Mouse (Mus musculus) adrenal gland, adult (tissue): ENCODE measurements at regions not wholly inside any gene's neighbourhood (a gene's known extent, or its start where the extent isn't known, plus 50 kb on each side); places are given as distances from the start of the nearest gene placed in this dataset.
"Not testable (repeated sequence)": the region's sequence is repeated elsewhere in the genome, so short reads cannot be mapped to it uniquely, and the experiment has no call there.

ENCODE experiments used
- DNase-seq, 2 experiments: peaks; one replicate each; pipeline ENCODE4 v3.0.0; 2022 to 2023; ENCODE audit warnings: low spot score in 1 of 2; ENCODE audit not compliant: inconsistent age in 2 of 2

DNA sequence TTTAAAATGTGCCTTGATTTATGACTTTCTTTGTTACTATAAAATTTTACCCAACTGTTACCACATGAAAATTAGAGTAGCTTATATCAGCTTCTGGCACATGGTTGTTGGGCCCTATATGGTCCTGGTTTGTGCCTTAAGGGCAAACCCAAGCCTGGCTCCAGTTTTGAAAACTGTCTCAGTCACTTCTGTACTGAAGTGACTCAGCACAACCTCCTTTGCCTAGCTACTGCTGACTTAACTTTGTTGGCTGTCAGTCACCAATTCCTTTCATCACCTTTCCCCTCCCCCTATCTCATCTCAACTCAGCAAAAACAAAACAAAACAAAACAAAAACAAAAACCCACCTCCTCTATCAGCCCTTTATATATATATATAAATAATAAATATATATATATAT is 251.0 kb upstream of the Myo3a start:
- no peak for DNase-seq

DNA sequence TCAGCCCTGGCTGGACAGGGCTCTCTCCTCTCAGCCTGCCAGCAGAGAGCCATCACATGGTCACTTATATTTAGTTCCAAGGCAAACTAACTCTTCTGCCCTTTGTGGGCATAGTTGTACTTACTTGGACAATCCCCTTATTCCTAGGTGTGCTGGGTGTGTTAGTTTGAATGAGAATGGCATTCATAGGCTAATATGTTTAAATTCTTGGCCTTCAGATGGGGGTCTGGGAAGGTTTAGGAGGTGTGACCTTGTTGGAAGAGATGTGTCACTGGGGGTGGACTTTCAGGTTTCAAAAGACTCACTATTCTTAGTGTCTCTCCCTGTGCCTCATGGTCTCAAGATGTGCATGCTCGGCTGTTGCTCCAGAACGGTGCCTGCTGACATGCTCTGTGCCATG is 250.5 kb upstream of the Myo3a start:
- DNase-seq = no peak

DNA sequence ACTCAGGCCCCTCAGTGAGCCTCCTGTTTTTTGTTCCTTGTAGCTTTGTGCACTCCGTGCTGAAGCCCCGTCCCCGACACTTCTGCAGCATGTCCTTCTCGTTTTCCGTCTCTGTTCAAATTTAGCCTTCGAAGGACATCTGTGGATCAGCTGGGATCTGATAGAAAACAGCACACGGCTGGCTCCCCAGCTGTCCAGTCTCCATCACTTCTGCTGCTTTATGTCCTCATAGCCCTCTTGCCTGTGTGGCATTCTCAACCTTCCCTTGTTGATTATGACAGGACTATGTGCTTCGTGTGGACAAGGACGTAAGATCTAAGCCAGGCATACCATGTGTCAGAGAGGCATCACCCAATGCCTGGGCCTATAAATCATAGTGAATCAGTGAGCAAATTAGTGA is 247.1 kb upstream of the Myo3a start:
- no peak for DNase-seq

DNA sequence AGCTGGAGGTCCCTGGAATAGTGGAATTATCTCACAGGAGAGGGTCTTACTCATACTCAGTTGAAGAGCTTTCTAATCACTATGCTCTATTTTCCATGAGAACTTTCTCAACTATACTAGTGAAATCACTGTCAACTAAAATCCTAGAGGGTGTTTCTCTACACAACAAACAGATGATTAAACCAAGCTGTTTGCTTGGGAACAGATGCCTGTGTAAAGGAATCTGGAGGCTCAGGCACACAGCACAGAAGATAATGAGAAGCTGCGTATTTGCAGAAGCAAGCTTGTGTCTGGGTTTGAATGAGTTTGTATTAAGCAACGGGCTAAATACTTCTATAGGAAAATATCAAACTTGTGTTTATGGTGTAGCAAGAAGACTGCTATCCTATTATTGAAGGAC is 202.9 kb upstream of the Myo3a start:
- no peak for DNase-seq

DNA sequence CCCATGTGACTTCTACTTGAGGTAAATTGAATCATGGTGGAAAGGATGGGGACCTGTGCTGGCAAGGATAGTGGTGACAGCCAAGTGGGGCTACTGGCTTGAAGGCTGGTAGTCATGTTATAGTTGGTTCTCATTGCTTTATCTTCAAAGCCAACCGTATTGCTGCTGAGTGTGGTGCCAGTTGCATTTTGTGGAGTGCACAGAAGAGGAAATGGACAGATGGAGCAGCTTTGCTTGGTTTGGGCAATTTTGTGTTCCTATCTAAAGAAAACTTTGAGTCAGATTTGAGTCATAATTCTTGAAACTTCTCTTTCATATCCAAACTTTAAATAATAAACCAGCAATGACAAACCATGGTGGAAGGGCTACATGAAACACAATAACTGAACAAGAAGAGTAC is 200.5 kb upstream of the Myo3a start:
- no peak for DNase-seq

DNA sequence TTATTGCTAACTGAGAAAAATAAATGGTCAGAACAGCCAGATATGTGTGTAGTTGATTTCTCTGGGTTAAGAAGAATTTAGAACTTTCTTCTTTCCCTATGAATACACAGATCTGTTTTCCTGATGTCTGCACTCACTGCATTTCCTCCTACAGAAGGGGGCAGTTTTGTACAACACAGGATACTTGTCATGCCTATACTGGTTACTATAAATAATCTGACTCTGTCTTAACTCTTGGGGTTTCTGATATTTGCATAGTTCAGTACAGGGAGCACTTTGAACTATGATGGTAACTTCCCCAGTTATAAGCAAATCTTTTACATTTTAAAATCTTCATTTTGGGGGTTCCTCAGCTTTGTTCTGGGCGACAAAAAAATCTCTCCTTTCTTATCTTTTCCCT is 198.7 kb upstream of the Myo3a start:
- no peak for DNase-seq

DNA sequence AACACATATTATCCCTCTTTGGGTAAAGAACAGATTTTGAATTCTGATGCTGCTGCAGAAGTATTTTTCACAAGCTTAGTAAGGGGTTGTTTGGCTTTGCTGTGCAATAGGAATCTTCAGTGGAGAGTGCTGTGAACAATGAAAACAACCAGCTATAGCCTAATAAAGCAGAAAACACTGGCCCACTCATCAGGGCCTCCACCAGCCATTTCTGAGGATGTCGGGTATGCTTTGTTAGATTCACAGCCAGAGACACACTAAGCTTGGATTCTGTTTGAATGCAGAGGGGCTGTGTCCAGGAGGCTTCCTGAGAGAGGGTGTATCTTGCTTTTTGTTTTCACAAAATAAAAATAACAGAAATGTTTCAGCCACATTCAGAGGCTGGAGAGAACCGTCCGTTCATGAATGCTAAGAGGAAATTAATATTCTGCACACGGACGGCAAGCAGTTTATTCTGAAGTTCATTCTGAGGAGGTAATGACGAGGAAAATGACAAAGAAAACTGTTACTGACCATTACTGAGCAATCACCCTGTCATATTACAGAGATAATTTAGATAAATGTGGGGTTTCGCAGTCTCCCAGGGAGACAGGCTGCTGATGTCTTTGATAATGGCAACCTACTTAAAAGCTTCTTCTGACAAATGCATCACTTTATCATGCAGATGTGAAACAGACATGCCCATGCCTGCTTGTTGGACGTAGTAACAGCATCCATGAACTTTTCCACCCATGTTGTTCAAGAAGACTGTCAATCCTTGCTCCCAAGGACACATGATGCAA is 198.1 kb upstream of the Myo3a start:
- DNase-seq = peak in 1 of 2 experiments; percentile 24

DNA sequence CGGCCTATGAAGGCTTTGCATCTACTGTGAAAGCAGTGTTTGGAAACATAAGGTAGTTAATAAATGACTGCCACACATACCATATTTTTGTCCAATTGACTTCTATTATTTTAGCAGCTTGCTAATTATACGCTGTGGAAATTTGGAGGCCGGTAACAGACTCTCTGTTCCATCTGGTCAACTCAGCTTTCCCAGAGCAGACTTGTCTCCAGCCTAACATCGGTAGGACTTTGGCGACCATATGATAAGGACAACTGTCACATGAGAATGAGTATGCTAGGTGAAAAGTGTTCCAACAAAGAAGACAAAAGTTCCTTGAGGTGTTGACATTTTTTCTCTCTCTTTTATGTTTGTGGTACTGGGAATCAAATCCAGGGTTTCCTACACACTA is 197.5 kb upstream of the Myo3a start:
- no peak for DNase-seq

DNA sequence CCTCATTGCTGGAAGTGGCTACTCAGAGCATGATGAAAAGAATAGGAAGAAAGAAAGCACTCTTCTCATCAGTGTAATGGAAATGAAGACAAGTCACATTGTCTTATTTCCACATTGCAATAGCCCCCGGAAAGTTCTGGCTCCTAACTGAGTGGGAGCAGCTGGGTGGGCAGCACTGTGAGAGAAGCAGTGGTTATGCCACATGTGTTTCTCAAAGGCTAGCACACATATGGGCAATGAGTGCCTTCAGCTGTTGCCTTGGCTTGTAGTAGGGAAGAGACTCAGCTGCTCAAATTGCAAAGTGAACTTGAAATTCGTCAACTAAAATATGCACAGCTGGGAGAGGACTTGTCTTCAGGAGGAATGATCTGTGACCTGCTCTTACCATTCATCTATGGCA is 190.5 kb upstream of the Myo3a start:
- no peak for DNase-seq

DNA sequence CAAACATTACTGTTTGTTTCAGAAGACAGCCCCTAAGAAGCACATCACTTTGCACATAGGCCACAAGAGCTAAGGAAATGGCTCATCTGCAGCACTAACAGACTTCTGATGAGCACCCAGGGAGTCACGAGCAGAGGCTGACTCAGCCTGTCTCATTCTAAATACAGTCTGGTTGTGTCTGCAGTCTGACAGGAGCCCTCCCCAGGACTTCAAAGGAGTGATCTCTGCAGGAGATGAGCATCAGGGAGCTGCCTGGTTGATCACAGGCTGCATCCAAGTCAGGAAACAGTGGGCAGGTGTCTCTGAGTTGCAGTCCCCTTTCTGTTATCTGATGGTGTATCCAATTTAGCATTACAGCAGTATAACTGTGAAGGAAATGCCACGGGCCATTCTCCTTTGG is 188.5 kb upstream of the Myo3a start:
- DNase-seq = no peak

DNA sequence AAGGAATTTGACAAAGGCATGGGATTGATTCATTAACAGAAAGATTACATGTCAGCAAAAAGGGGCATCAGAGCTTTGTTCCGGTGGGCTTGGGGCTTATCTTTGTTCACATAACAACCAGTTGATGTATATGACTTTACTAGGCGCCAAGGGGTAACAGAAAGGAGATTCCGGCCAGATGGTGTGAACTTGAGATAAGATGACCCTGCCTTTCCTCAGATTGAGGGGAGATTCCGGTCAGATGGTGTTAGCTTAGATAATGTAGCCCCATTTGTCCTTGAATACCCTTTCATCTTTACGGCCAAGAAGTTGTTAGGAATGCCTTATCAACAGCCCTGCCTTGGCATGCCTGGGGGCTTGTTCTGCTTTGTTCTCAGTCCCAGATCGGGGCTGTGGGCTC is 183.4 kb upstream of the Myo3a start:
- not testable (repeated sequence) for DNase-seq

DNA sequence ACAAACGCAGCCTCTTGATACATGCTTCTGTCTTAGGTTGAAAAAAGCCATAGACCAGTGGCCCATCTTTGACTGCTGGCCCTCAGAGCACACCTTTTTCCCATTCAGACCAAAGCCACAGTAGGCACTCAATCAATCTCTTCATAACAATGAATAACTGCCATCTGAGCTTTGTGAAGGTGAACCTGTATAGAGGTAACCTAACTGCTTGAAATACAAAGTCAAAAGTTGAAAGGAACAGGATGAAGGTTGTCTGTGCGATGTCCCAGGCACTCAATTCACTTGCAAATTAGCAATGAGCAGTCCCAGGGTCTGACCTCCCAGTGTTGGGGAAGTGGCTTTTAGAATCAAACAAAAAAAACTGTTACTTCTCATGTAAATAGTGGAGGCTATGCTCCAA is 182.4 kb upstream of the Myo3a start:
- no peak for DNase-seq

DNA sequence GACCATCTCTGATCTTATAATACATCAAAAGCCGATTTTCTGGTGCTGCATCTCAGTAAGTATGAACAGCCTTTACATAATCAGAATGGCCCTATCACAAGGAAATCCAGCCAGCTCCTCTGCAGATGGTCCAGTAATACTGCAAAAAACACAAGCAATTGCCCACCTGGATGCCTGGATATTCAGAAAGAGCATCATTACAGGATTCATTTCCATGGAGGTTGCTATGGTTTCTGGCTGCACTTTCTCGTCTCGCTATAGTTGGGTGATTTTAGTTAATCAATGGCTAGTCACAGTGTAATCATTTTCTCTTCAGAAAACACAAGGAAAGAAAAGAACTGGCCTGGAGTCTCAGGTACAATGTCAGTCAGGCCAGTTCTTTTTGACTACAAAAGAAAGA is 179.8 kb upstream of the Myo3a start:
- no peak for DNase-seq

DNA sequence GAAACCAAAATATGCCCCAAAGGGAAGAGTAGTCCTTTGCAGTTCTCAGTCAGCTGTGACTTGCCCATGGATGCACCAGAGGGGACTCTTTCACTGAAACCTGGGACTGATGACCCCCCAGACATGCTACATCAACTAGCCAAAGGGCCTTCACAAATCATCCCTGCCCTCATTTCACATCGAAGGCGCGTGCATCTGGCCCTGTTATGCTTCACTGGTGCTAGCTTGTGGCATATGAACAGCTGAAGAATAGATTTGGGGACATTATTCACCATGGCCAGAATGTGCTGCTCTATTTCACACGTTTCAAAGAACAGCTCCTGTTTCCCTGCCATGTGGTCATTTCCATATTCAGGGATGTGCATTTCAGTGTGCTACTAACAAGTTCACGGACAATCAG is 160.8 kb upstream of the Myo3a start:
- DNase-seq = no peak

DNA sequence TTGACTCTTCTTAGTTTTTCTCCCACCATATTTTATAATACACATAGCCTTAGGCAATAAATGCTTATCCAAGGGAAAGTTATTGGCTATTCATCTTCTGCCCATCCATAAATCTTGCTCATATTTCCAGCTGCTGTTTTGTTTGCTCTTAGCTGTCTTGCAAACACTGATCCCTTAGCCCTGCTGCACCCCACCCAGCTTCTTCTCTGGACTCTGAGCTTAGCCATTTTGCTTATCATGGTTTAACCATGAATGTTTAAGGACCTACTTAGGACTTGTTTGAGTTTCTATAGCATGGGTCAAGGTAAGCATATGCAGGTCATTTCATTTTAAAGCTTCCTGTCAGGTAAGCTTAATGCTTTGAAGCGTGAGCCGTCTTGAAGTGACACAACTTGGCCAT is 130.5 kb upstream of the Myo3a start:
- no peak for DNase-seq

DNA sequence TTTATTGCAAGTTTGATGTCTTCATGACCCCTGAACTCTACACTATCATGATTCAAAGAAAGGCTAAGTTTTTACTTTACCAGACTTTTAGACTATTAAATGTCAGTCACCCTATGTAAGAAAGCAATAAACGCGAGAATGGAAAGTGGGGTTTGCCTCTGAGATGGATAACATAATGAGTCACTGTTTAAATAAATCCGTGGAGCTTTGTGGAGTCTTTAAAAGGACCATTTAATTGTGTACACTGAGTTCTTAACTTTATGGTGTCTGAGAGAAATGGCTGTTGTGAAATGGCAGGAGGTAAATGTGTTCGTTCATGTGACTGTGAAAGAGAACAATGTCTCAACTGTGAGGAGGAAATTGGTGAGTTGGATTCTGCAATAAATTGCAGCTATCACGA is 122.2 kb upstream of the Myo3a start:
- DNase-seq = no peak

DNA sequence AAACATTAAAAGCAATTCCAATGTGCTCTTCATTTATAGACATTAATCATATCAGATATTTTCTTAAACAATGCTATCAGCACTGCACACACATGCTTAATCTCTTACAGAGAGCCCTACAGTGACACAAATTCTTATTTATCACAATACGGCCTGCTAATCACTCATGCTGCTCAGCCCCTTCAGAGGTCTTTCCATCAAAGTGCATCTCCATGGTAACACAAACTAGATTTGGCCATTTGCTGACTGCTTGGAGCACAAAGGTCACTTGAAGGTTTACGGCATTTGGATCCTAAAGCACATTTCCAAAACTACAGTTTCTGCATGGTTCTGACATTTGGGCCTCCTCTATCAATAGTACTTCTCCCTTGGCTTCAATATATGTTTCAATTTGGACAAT is 77.6 kb upstream of the Myo3a start:
- no peak for DNase-seq

DNA sequence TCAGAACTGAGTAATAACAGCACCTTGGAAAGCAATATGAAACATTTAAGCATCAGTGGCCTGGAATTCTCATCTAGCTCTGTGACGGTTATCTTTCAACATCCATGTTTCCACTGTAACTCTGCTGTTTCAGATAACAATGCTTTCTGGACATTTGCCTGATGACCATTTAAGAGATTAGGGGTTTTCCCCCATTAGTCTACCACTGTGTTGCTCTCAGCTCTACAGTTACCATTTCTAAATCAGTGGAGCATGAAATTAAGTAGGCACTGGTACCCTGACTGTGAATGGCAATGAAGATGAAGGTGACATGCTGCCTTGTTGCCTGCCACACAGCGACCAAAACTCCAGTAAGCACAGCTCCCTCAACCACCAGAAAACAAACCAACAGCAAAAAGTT is 70.7 kb upstream of the Myo3a start:
- DNase-seq = no peak

DNA sequence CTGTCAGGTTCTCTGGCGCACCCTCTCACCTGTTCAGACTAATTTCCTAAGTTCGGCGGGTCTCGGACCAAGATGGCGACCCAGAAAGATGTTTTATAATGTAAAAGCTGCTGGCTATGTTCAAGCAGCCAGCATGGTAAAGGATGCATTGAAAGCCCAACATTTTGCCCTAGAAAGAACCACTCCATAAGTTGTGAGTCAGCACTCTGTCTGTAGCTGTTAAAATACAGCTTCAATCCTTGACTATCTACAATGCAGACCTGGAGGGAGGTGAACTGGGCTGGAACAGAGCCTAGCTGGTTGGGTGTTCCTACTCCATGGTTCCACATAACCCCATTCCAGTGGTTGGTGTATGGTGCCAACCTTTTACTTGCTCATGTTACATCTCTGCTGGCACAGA is 61.9 kb upstream of the Myo3a start:
- no peak for DNase-seq

DNA sequence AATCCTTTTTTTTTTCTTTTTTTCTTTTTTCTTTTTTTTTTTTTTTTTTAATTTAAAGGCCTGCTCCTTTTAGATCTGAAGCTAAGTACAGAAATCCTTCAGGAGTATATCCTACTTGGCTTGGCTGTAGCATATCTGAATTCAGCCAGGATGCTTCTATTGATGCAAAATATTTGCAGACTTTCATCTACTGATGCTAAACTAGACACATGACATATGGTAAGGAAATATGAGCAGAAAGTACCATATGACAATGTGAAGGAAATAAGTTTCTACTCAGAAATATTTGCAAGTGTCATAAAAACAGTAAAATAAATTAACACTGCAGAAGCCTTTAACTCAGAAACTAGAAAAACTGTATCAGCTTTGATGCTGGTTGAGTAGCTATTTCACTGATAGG is 61.4 kb upstream of the Myo3a start:
- DNase-seq = no peak
